Mouse (Mus musculus) ES-E14 (cell line): ENCODE measurements at regions not wholly inside any gene's neighbourhood (a gene's known extent, or its start where the extent isn't known, plus 50 kb on each side); places are given as distances from the start of the nearest gene placed in this dataset.

Source experiments
- ZC3H11A ChIP-seq: IDR thresholded peaks from 2 replicates; pipeline ENCODE4 v1.6.1; 2012; ENCODE audit warnings: low read depth, mild to moderate bottlenecking, inconsistent platforms, low read length, borderline replicate concordance
- ZNF384 ChIP-seq: IDR thresholded peaks from 2 replicates; pipeline ENCODE4 v1.6.1; 2012; ENCODE audit warnings: low read depth, low read length, inconsistent platforms

- no peak for TF ChIP-seq ZNF384
- TF ChIP-seq ZC3H11A = no peak
Observed at GRCm38 (mm10) chr13:102624461-102624860, 68.9 kb upstream of the Cd180 start.
